Mouse (Mus musculus) stomach, postnatal 0 days (tissue): Measurements from ENCODE around the gene Cd300lg. TPM values are rescaled to one million over a fixed set of nuclear protein-coding genes. Genes with fewer than 3 reads are reported as not detected.

Experiments used
- ATAC-seq: fragments of 200-750 bp; cut with Nextera tagmentation; 2 replicates; pipeline ENCODE4 v1.8.0; 2017; ENCODE audit not compliant: low FRiP score, low TSS enrichment
- DNase-seq: peaks from one replicate; pipeline ENCODE4 v3.0.0-alpha.2; 2016; ENCODE audit warnings: low spot score
- H3K27ac ChIP-seq: fragments of 300-500 bp; sonication (generic); replicated peaks from 2 replicates; pipeline ENCODE4 v1.5.1; 2014; ENCODE audit warnings: mild to moderate bottlenecking, control low read depth
- H3K27me3 ChIP-seq: fragments of 300-500 bp; sonication (generic); 2 replicates; pipeline ENCODE4 v1.6.1; 2014; ENCODE audit warnings: low read length; ENCODE audit not compliant: control insufficient read depth, insufficient read depth
- H3K36me3 ChIP-seq: fragments of 300-500 bp; sonication (generic); 2 replicates; pipeline ENCODE4 v1.6.1; 2014; ENCODE audit warnings: low read length, mixed read lengths; ENCODE audit not compliant: control insufficient read depth, insufficient read depth
- H3K4me1 ChIP-seq: fragments of 300-500 bp; sonication (generic); replicated peaks from 2 replicates; pipeline ENCODE4 v1.6.1; 2014; ENCODE audit warnings: antibody characterized with exemption; ENCODE audit not compliant: control insufficient read depth, insufficient read depth
- H3K4me2 ChIP-seq: fragments of 300-500 bp; sonication (generic); replicated peaks from 2 replicates; pipeline ENCODE4 v1.6.1; 2014; ENCODE audit warnings: low read depth, mild to moderate bottlenecking, control low read depth, moderate library complexity
- H3K4me3 ChIP-seq: fragments of 300-500 bp; sonication (generic); 2 replicates; pipeline ENCODE4 v1.5.1; 2014; ENCODE audit warnings: low read depth, low read length, control low read depth
- H3K9ac ChIP-seq: fragments of 300-500 bp; sonication (generic); 2 replicates; pipeline ENCODE4 v1.6.1; 2014; ENCODE audit warnings: mild to moderate bottlenecking, low read length, control low read depth, mixed read lengths
- H3K9me3 ChIP-seq: fragments of 300-500 bp; sonication (generic); 2 replicates; pipeline ENCODE4 v1.6.1; 2016; ENCODE audit warnings: low read length; ENCODE audit not compliant: control insufficient read depth
- CTCF ChIP-seq: IDR thresholded peaks from 2 replicates; pipeline ENCODE4 v1.5.1; 2016; ENCODE audit warnings: antibody characterized with exemption, low read depth, mild to moderate bottlenecking, moderate library complexity
- EP300 ChIP-seq: optimal IDR thresholded peaks from 2 replicates; pipeline ENCODE3; 2016; ENCODE audit warnings: antibody characterized with exemption
- WGBS: fragments of 180-500 bp; shearing (Covaris S2); extraction: QIAGEN DNeasy Blood & Tissue Kit; methylation state at CpG from one replicate; pipeline ENCODE4 v1.1.7; 2014; 5-methylcytosine and 5-hydroxymethylcytosine counted together
- polyA plus RNA-seq: library from polyadenylated mRNA; unstranded; fragments of >200 nt; fragmentation: Nextera tagmentation; extraction: Ambion mirVana; gene quantifications from 2 replicates; pipeline ENCODE4 v1.2.1, GENCODE M21; 2015

Gene Cd300lg
- polyA plus RNA-seq, 1 experiment from 2014 or later = 3.4 TPM

GRCm38 (mm10) chr11:102046607-102047006 lies 5.3 kb downstream of the Cd300lg start:
- Histone ChIP-seq H3K36me3 (no peaks in the 10 kb centered on the region), H3K4me3 (no peak overlapping the region), H3K4me2 (no peak overlapping the region), H3K4me1 (no peaks in the 10 kb centered on the region), H3K27ac (no peak overlapping the region), H3K9me3 (no peaks in the 10 kb centered on the region), H3K9ac (no peak overlapping the region), H3K27me3 (no peaks in the 10 kb centered on the region)
- 75% methylated on average over 9 of the region's 9 CpGs for WGBS
- no peak for TF ChIP-seq CTCF
- no peak for TF ChIP-seq EP300
- no peak for ATAC-seq
- no peak for DNase-seq

- no peaks in the 10 kb centered on the region for H3K9me3 ChIP-seq
- H3K27ac ChIP-seq = no peak overlapping the region
- H3K9ac ChIP-seq = no peak overlapping the region
- TF ChIP-seq EP300 = no peak
- no peak for TF ChIP-seq CTCF
- H3K4me2 ChIP-seq = no peak overlapping the region
- H3K27me3 ChIP-seq = no peaks in the 10 kb centered on the region; the same call in 1 of the 2 replicates
- H3K4me1 ChIP-seq = no peaks in the 10 kb centered on the region
- no peak overlapping the region for H3K4me3 ChIP-seq
- no peak for ATAC-seq
- 61% methylated on average over 14 of the region's 14 CpGs for WGBS
- no peaks in the 10 kb centered on the region for H3K36me3 ChIP-seq
- no peak for DNase-seq
These were observed 8.7 kb downstream of the Cd300lg start for GRCm38 (mm10) chr11:102049875-102050482.

- Histone ChIP-seq H3K9me3 (no peaks in the 10 kb centered on the region), H3K27me3 (no peaks in the 10 kb centered on the region; the same call in 1 of the 2 replicates), H3K4me3 (no peak overlapping the region), H3K9ac (no peak overlapping the region), H3K4me1 (no peaks in the 10 kb centered on the region), H3K27ac (peak overlapping the region; percentile 71), H3K36me3 (no peaks in the 10 kb centered on the region), H3K4me2 (no peak overlapping the region)
- 72% methylated on average over 4 of the region's 4 CpGs for WGBS
- DNase-seq (no peak), ATAC-seq (no peak)
- no peak for TF ChIP-seq CTCF
- TF ChIP-seq EP300 = no peak
These were observed 10.2 kb downstream of the Cd300lg start for GRCm38 (mm10) chr11:102051541-102051940.

- no peak for DNase-seq
- Histone ChIP-seq H3K27me3 (no peaks in the 10 kb centered on the region; the same call in 1 of the 2 replicates), H3K9ac (0 out of 2 replicates have a peak overlapping the region, but pooled peaks have one; percentile 23), H3K4me3 (no peak overlapping the region), H3K4me2 (no peak overlapping the region), H3K4me1 (no peaks in the 10 kb centered on the region), H3K9me3 (no peaks in the 10 kb centered on the region), H3K27ac (peak overlapping the region; percentile 71; the same call in 1 of the 2 replicates), H3K36me3 (no peaks in the 10 kb centered on the region)
- 0 out of 2 replicates have a peak, but pooled peaks have one; percentile 49 for ATAC-seq
- WGBS = 47% methylated on average over 4 of the region's 4 CpGs
- no peak for TF ChIP-seq CTCF
- no peak for TF ChIP-seq EP300
These were observed 10.6 kb downstream of the Cd300lg start for GRCm38 (mm10) chr11:102051954-102052353.

GRCm38 (mm10) chr11:102052697-102053096 lies 11.4 kb downstream of the Cd300lg start:
- 76% methylated on average over 12 of the region's 12 CpGs for WGBS
- ATAC-seq = no peak
- no peak overlapping the region for H3K4me2 ChIP-seq
- H3K4me1 ChIP-seq = no peaks in the 10 kb centered on the region
- 0 out of 2 replicates have a peak overlapping the region, but pooled peaks have one; percentile 40 for H3K27ac ChIP-seq
- no peak for TF ChIP-seq EP300
- no peak for TF ChIP-seq CTCF
- no peak overlapping the region for H3K4me3 ChIP-seq
- H3K36me3 ChIP-seq = no peaks in the 10 kb centered on the region
- H3K9ac ChIP-seq = no peak overlapping the region
- H3K27me3 ChIP-seq = no peaks in the 10 kb centered on the region; the same call in 1 of the 2 replicates
- H3K9me3 ChIP-seq = no peaks in the 10 kb centered on the region
- DNase-seq = no peak

- Histone ChIP-seq H3K27ac (no peak overlapping the region), H3K9me3 (no peaks in the 10 kb centered on the region), H3K9ac (no peak overlapping the region), H3K4me1 (no peaks in the 10 kb centered on the region), H3K4me3 (no peak overlapping the region), H3K4me2 (no peak overlapping the region), H3K36me3 (no peaks in the 10 kb centered on the region), H3K27me3 (no peaks in the 10 kb centered on the region; the same call in 1 of the 2 replicates)
- no peak for TF ChIP-seq EP300
- TF ChIP-seq CTCF = no peak
- DNase-seq (no peak), ATAC-seq (no peak)
- WGBS = 62% methylated on average over 7 of the region's 7 CpGs
These were observed 11.9 kb downstream of the Cd300lg start for GRCm38 (mm10) chr11:102053183-102053582.
